Mouse (Mus musculus) lung, postnatal 10 days (tissue): ENCODE results near the gene Nxpe4.

Experiments used
- DNase-seq: peaks from one replicate; pipeline ENCODE4 v3.0.0; 2021

Nxpe4 gene

GRCm38 (mm10) chr9:48338783-48339455 is 177.1 kb downstream of the Nxpe4 start:
- no peak for DNase-seq

- no peak for DNase-seq
These were observed 177.7 kb downstream of the Nxpe4 start for GRCm38 (mm10) chr9:48339563-48339962.

GRCm38 (mm10) chr9:48340708-48341380 is 179.0 kb downstream of the Nxpe4 start:
- peak; percentile 9 for DNase-seq

GRCm38 (mm10) chr9:48345456-48345855 is 183.6 kb downstream of the Nxpe4 start:
- DNase-seq = no peak

GRCm38 (mm10) chr9:48345866-48346265 is 184.0 kb downstream of the Nxpe4 start:
- DNase-seq = no peak

GRCm38 (mm10) chr9:48353148-48353698 is 191.4 kb downstream of the Nxpe4 start, which contains the start of gene Nxpe2:
Gene Nxpe2 (minus strand): TSS chr9:48353454.
- peak; percentile 50 for DNase-seq

GRCm38 (mm10) chr9:48354122-48354521 is 192.3 kb downstream of the Nxpe4 start:
- no peak for DNase-seq

GRCm38 (mm10) chr9:48354793-48355192 is 193.0 kb downstream of the Nxpe4 start:
- peak; percentile 92 for DNase-seq

GRCm38 (mm10) chr9:48357097-48357496 is 195.3 kb downstream of the Nxpe4 start:
- no peak for DNase-seq

GRCm38 (mm10) chr9:48360826-48361225 is 199.0 kb downstream of the Nxpe4 start:
- no peak for DNase-seq

- DNase-seq = no peak
These were observed 200.2 kb downstream of the Nxpe4 start for GRCm38 (mm10) chr9:48361815-48362631.

- no peak for DNase-seq
These were observed 200.9 kb downstream of the Nxpe4 start for GRCm38 (mm10) chr9:48362743-48363142.

- no peak for DNase-seq
These were observed 211.5 kb downstream of the Nxpe4 start for GRCm38 (mm10) chr9:48373232-48373878.

GRCm38 (mm10) chr9:48374357-48374756 is 212.5 kb downstream of the Nxpe4 start:
- no peak for DNase-seq

GRCm38 (mm10) chr9:48388451-48388850 is 226.6 kb downstream of the Nxpe4 start:
- DNase-seq = no peak

- DNase-seq = no peak
These were observed 228.2 kb downstream of the Nxpe4 start for GRCm38 (mm10) chr9:48389983-48390382.

GRCm38 (mm10) chr9:48403590-48404209 is 241.9 kb downstream of the Nxpe4 start:
- DNase-seq = no peak

GRCm38 (mm10) chr9:48404687-48405086 is 242.9 kb downstream of the Nxpe4 start:
- DNase-seq = no peak

- no peak for DNase-seq
These were observed 245.9 kb downstream of the Nxpe4 start for GRCm38 (mm10) chr9:48407549-48408327.

- DNase-seq = no peak
These were observed 248.6 kb downstream of the Nxpe4 start for GRCm38 (mm10) chr9:48410217-48411035.

- no peak for DNase-seq
These were observed 251.8 kb downstream of the Nxpe4 start for GRCm38 (mm10) chr9:48413591-48413990.
